Mouse (Mus musculus): ENCODE results near the gene Nanos3.

DNA sequence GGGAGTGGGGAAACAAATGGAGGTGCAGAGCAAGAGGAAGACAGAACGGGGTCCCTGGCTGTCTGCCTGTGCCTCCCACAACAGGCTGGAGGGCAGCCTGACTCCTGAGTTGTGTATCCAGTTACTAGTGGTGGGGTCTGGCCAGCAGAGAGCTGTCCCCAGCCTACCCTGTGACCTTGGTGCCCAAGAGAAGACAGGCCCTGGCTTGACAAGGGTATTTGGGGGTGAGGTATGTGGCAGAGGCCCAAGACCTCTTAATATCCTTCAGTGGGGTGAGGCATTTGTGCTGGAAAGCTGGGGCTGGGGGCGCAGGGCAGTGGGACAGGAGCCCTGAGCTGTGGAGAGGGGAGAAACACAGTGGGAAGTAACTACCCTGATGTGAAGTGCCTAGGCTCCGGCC, 26.2 kb upstream of the Nanos3 start:
- TF ChIP-seq CTCF (IDR thresholded peaks at IDR 0.05; ENCODE audit: borderline replicate concordance, extremely low read depth, insufficient read depth, insufficient read length) = no peak
- TF ChIP-seq POLR2A (IDR thresholded peaks at IDR 0.05; ENCODE audit: borderline replicate concordance, extremely low read depth, insufficient read depth, insufficient read length, poor library complexity, severe bottlenecking) = no peak
